Mouse (Mus musculus) Muller cell, postnatal 12 days (primary cell): ENCODE data around the gene Usp9x.

Source experiments
- DNase-seq: peaks from one replicate; pipeline ENCODE4 v3.0.0-alpha.2; 2015; ENCODE audit errors: inconsistent ontology term

Usp9x gene

GRCm38 (mm10) chrX:13072461-13072982 is 1.2 kb downstream of the Usp9x start:
- DNase-seq, result peak; percentile 82

- no peak for DNase-seq
These were observed 14.3 kb downstream of the Usp9x start for GRCm38 (mm10) chrX:13085621-13086020.

DNA sequence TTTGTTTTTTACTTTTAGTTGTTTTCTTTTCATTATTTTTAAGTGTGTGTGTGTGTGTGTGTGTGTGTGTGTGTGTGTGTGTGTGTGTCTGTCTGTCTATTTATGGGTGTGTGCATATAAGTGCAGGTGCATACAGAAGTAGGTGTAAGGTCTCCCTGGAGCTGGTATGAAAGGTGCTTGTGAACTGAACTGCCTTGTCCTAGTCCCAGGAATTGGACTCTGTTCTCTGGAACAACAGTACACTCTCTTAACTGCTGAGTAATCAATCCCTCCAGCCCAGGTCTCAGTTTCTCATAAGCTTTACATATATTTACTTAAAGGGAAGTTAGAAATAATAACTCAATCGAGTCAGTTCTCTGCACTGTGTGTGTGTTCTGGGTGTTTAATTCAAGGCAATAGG is 25.7 kb downstream of the Usp9x start:
- DNase-seq, result no peak

DNA sequence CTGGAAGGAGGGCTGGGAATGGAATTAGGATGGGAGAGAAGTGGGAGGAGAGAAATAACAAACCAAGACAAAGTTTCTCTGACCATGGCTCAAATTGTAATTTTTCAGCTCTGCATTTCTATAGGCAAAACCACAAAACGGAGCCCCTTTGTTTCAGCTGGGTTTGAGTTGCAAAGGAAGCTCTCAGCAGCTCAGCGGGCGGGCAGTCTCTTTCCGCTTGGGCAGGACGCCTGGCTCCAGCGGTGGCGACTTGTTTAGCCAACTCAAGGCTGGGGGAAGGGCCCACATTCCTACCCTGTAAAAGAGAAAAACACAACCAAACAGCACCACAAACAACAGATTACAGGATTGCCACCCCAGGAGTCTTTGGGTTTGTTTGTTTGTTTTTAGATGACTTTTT is 135.2 kb downstream of the Usp9x start:
- DNase-seq, result peak; percentile 64

DNA sequence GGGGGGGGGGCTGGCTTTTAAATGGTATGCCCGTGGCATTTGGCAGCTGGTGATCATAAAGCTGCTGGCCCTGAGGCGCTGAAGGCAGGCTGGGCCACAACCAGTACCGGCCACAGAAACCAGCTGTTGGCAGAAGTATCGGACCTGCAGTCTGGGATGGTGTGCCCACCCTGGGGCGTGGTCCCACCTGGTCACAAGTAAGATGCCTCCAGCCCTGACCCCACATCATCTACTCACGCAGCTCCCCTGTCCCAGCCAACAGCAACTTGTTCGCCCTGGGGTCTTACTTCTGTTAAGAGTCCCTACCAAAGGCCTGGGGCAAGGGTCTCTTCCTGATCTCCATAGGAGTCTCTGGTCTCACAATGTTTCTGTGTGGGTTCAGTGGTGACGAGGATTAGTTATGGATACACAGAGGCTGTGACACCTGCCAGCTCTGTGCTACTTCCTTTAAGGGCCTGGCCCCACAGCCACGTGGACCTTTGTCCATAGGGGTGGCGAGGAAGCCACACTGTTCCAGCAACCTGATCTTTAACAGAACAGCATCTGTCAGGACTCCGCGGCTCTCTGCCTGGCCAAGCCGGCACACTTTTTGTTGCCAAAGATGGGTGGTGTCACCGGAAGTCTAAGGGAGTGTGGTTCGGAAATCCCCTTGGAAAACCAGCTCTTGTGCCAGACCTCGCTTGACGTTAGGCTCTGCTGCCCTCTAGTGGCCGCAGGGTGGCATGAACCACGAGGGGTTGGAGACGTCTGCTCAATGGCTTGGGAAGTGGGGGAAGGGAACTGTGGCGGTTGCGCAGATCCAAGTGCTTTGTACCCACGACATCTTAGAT is 136.4 kb downstream of the Usp9x start:
- peak; percentile 88 for DNase-seq

DNA sequence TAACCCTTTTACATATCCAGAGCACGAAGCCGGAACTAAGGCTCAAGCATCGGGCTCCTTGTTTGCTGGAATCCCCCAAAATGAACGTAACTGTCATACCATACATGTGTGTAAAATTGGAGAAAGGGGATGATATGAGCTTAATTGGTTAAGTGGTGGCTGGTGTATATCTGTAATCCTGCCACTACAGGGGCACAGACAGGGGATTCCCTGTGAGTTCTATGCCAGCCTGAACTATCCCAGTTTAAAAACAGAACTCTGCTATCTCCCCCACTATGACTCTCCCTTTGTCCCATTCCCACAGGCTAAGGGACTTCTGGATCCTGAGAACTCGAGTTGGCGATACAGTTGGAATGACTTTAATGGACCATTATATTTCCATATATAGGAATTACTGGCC is 137.1 kb downstream of the Usp9x start:
- DNase-seq, result no peak

GRCm38 (mm10) chrX:13214275-13214674 is 143.0 kb downstream of the Usp9x start:
- DNase-seq, result no peak
